In genomic region chr4:53023189-53023925, GRCm38 (mm10) we compare ENCODE assay signal across 27 mouse cellular contexts. TPM values are rescaled to one million over a fixed set of nuclear protein-coding genes. Genes with fewer than 3 reads are reported as not detected.
A peak's percentile ranks its signal among the peaks of the same experiment; 100 is the strongest.
DNase-seq lines count a peak whose midpoint lies in the region; ATAC-seq and TF ChIP-seq lines count a peak whose summit lies in the region.
"Had no signal": no experiment of that assay in that cellular context is flagged by ENCODE, and none has a peak within 500 bp of the region (broad histone marks: within the 10 kb centered on the region; RNA-seq: fewer than 3 reads in every experiment).

No protein-coding gene starts in this region.

- no peaks in the 10 kb centered on the region for H3K27me3 ChIP-seq in forebrain, embryonic 13.5 days
- no peaks in the 10 kb centered on the region for H3K27me3 ChIP-seq in forebrain, postnatal 0 days (ENCODE audit: insufficient read depth, low read length)
- H3K27me3 ChIP-seq in kidney, embryonic 15.5 days, result no peaks in the 10 kb centered on the region
- H3K27me3 ChIP-seq in kidney, embryonic 16.5 days (ENCODE audit: insufficient read depth, low read length), result no peaks in the 10 kb centered on the region
- H3K27me3 ChIP-seq in intestine, postnatal 0 days (replicated peaks; ENCODE audit: control insufficient read depth, insufficient read depth, low read length), result no peaks in the 10 kb centered on the region
- no peaks in the 10 kb centered on the region for H3K27me3 ChIP-seq in liver, embryonic 16.5 days (ENCODE audit: control insufficient read depth, insufficient read depth, low read depth, low read length)
- no peaks in the 10 kb centered on the region for H3K27me3 ChIP-seq in forebrain, embryonic 12.5 days
- H3K27me3 ChIP-seq: embryonic facial prominence, embryonic 15.5 days; lung, embryonic 15.5 days; midbrain, embryonic 15.5 days had no signal

- 0 out of 2 replicates have a peak, but pooled peaks cover 6% of the 10 kb centered on the region for H3K9me3 ChIP-seq in forebrain, embryonic 13.5 days (replicated peaks)
- H3K9me3 ChIP-seq in forebrain, postnatal 0 days (ENCODE audit: low read length), result peaks cover 5% of the 10 kb centered on the region; the same call in 1 of the 2 replicates
- no peaks in the 10 kb centered on the region for H3K9me3 ChIP-seq in kidney, embryonic 15.5 days (replicated peaks)
- H3K9me3 ChIP-seq in kidney, embryonic 16.5 days (ENCODE audit: low read length), result no peaks in the 10 kb centered on the region
- no peaks in the 10 kb centered on the region for H3K9me3 ChIP-seq in intestine, postnatal 0 days (ENCODE audit: control insufficient read depth)
- H3K9me3 ChIP-seq in liver, embryonic 16.5 days (replicated peaks; ENCODE audit: control insufficient read depth, low read length), result no peaks in the 10 kb centered on the region
- H3K9me3 ChIP-seq in forebrain, embryonic 12.5 days, result no peaks in the 10 kb centered on the region
- H3K9me3 ChIP-seq: embryonic facial prominence, embryonic 15.5 days; lung, embryonic 15.5 days; midbrain, embryonic 15.5 days had no signal

- DNase-seq in forebrain, postnatal 0 days, result no peak
- DNase-seq in lung, adult 18-20 months, result no peak
- DNase-seq: cerebellum, adult 9-11 months; embryo, embryonic 11 days; layer of hippocampus, postnatal 36 days; thymus, postnatal 14 days had no signal

- TF ChIP-seq CTCF in forebrain, postnatal 0 days (IDR thresholded peaks at IDR 0.05; ENCODE audit: low read depth), result no peak
- no peak for TF ChIP-seq CTCF in intestine, postnatal 0 days (IDR thresholded peaks at IDR 0.05; ENCODE audit: low read depth)

- H3K4me2 ChIP-seq in forebrain, embryonic 13.5 days, result no peak overlapping the region
- no peak overlapping the region for H3K4me2 ChIP-seq in forebrain, postnatal 0 days (ENCODE audit: low read depth)
- H3K4me2 ChIP-seq in kidney, embryonic 15.5 days, result no peak overlapping the region
- no peak overlapping the region for H3K4me2 ChIP-seq in kidney, embryonic 16.5 days (replicated peaks; ENCODE audit: low read depth, low read length)
- H3K4me2 ChIP-seq in intestine, postnatal 0 days (replicated peaks; ENCODE audit: low read depth), result peak overlapping the region; percentile 39
- peak overlapping the region; percentile 24; the same call in 1 of the 2 replicates for H3K4me2 ChIP-seq in liver, embryonic 16.5 days (ENCODE audit: low read depth, low read length)
- no peak overlapping the region for H3K4me2 ChIP-seq in forebrain, embryonic 12.5 days
- H3K4me2 ChIP-seq: embryonic facial prominence, embryonic 15.5 days; lung, embryonic 15.5 days; midbrain, embryonic 15.5 days had no signal

- H3K36me3 ChIP-seq in forebrain, embryonic 13.5 days (ENCODE audit: poor library complexity, severe bottlenecking), result peaks cover 47% of the 10 kb centered on the region
- H3K36me3 ChIP-seq in forebrain, postnatal 0 days (ENCODE audit: insufficient read depth), result peaks cover 28% of the 10 kb centered on the region
- peaks cover 42% of the 10 kb centered on the region for H3K36me3 ChIP-seq in kidney, embryonic 15.5 days
- peaks cover 33% of the 10 kb centered on the region for H3K36me3 ChIP-seq in kidney, embryonic 16.5 days (ENCODE audit: insufficient read depth, low read length)
- H3K36me3 ChIP-seq in intestine, postnatal 0 days (ENCODE audit: control insufficient read depth, insufficient read depth), result peaks cover 34% of the 10 kb centered on the region
- peaks cover 3% of the 10 kb centered on the region; the same call in 1 of the 2 replicates for H3K36me3 ChIP-seq in liver, embryonic 16.5 days (ENCODE audit: control insufficient read depth, insufficient read depth)
- H3K36me3 ChIP-seq in forebrain, embryonic 12.5 days (replicated peaks), result peaks cover 38% of the 10 kb centered on the region

- no peak overlapping the region for H3K4me3 ChIP-seq in forebrain, embryonic 13.5 days
- H3K4me3 ChIP-seq in forebrain, postnatal 0 days (ENCODE audit: low read depth, low read length), result no peak overlapping the region
- no peak overlapping the region for H3K4me3 ChIP-seq in kidney, embryonic 15.5 days (replicated peaks)
- H3K4me3 ChIP-seq in kidney, embryonic 16.5 days (ENCODE audit: low read length), result no peak overlapping the region
- H3K4me3 ChIP-seq in intestine, postnatal 0 days (ENCODE audit: low read depth, low read length), result no peak overlapping the region
- no peak overlapping the region for H3K4me3 ChIP-seq in liver, embryonic 16.5 days (ENCODE audit: low read depth, low read length)
- no peak overlapping the region for H3K4me3 ChIP-seq in forebrain, embryonic 12.5 days (replicated peaks)
- H3K4me3 ChIP-seq: embryonic facial prominence, embryonic 15.5 days; lung, embryonic 15.5 days; midbrain, embryonic 15.5 days had no signal

- ATAC-seq in forebrain, embryonic 13.5 days, result no peak
- no peak for ATAC-seq in forebrain, postnatal 0 days
- 0 out of 2 replicates have a peak, but pooled peaks have one; percentile 49 for ATAC-seq in kidney, embryonic 15.5 days (replicated peaks; ENCODE audit: low FRiP score)
- ATAC-seq in kidney, embryonic 16.5 days (ENCODE audit: low FRiP score, low TSS enrichment), result no peak
- peak; percentile 92 for ATAC-seq in intestine, postnatal 0 days
- peak; percentile 88 for ATAC-seq in liver, embryonic 16.5 days (ENCODE audit: low read depth)
- no peak for ATAC-seq in forebrain, embryonic 12.5 days (ENCODE audit: low FRiP score)
- ATAC-seq: CD4-positive, CD25-positive, alpha-beta regulatory T cell, adult 4 months; midbrain, embryonic 15.5 days had no signal

- H3K4me1 ChIP-seq in forebrain, embryonic 13.5 days, result no peaks in the 10 kb centered on the region
- H3K4me1 ChIP-seq in forebrain, postnatal 0 days (ENCODE audit: insufficient read depth), result no peaks in the 10 kb centered on the region
- H3K4me1 ChIP-seq in kidney, embryonic 15.5 days, result no peaks in the 10 kb centered on the region
- no peaks in the 10 kb centered on the region for H3K4me1 ChIP-seq in kidney, embryonic 16.5 days (ENCODE audit: insufficient read depth, low read length)
- H3K4me1 ChIP-seq in intestine, postnatal 0 days (replicated peaks; ENCODE audit: control insufficient read depth, insufficient read depth, low read length), result no peaks in the 10 kb centered on the region
- no peaks in the 10 kb centered on the region for H3K4me1 ChIP-seq in liver, embryonic 16.5 days (ENCODE audit: control insufficient read depth, low read depth, low read length)
- no peaks in the 10 kb centered on the region for H3K4me1 ChIP-seq in forebrain, embryonic 12.5 days
- H3K4me1 ChIP-seq: embryonic facial prominence, embryonic 15.5 days; lung, embryonic 15.5 days; midbrain, embryonic 15.5 days had no signal

- WGBS in forebrain, embryonic 13.5 days, result 96% methylated on average over 14 of the region's 14 CpGs
- whole genome bisulfite sequencing in forebrain, postnatal 0 days, result 93% methylated on average over 14 of the region's 14 CpGs
- WGBS in kidney, embryonic 15.5 days, result 89% methylated on average over 14 of the region's 14 CpGs
- 86% methylated on average over 14 of the region's 14 CpGs for WGBS in kidney, embryonic 16.5 days
- 52% methylated on average over 14 of the region's 14 CpGs for WGBS in intestine, postnatal 0 days
- WGBS in liver, embryonic 16.5 days (ENCODE audit: insufficient replicate concordance), result 75% methylated on average over 14 of the region's 14 CpGs
- WGBS in forebrain, embryonic 12.5 days, result 95% methylated on average over 14 of the region's 14 CpGs

- H3K27ac ChIP-seq in forebrain, embryonic 13.5 days, result no peak overlapping the region
- no peak overlapping the region for H3K27ac ChIP-seq in forebrain, postnatal 0 days (ENCODE audit: low read depth, low read length)
- H3K27ac ChIP-seq in kidney, embryonic 15.5 days, result no peak overlapping the region
- no peak overlapping the region for H3K27ac ChIP-seq in kidney, embryonic 16.5 days (ENCODE audit: low read length)
- peak overlapping the region; percentile 73 for H3K27ac ChIP-seq in intestine, postnatal 0 days (ENCODE audit: low read depth, low read length)
- peak overlapping the region; percentile 58 for H3K27ac ChIP-seq in liver, embryonic 16.5 days (ENCODE audit: low read length)
- no peak overlapping the region for H3K27ac ChIP-seq in forebrain, embryonic 12.5 days
- H3K27ac ChIP-seq: embryonic facial prominence, embryonic 15.5 days; kidney, postnatal 0 days; lung, embryonic 15.5 days; macrophage; midbrain, embryonic 15.5 days had no signal

- H3K9ac ChIP-seq in forebrain, embryonic 13.5 days, result 0 out of 2 replicates have a peak overlapping the region, but pooled peaks have one; percentile 12
- H3K9ac ChIP-seq in forebrain, postnatal 0 days, result no peak overlapping the region
- no peak overlapping the region for H3K9ac ChIP-seq in kidney, embryonic 15.5 days
- H3K9ac ChIP-seq in kidney, embryonic 16.5 days (replicated peaks; ENCODE audit: low read length), result no peak overlapping the region
- H3K9ac ChIP-seq in intestine, postnatal 0 days (ENCODE audit: low read depth, low read length), result no peak overlapping the region
- no peak overlapping the region for H3K9ac ChIP-seq in liver, embryonic 16.5 days (ENCODE audit: low read depth, low read length)
- H3K9ac ChIP-seq in forebrain, embryonic 12.5 days, result no peak overlapping the region
- H3K9ac ChIP-seq: embryonic facial prominence, embryonic 15.5 days; lung, embryonic 15.5 days; midbrain, embryonic 15.5 days had no signal

RNA-seq across cellular contexts. Expression of gene Nipsnap3b, which starts 11.7 kb away (rescaled TPM):
- 131 and 134 TPM in 2 replicates for polyA plus RNA-seq in forebrain, embryonic 13.5 days (2015; fragmentation: Nextera tagmentation; extraction: Ambion mirVana)
- total RNA-seq in forebrain, postnatal 0 days (2014; rRNA removed), result 126 and 141 TPM in 2 replicates
- 170 and 182 TPM in 2 replicates for polyA plus RNA-seq in forebrain, postnatal 0 days (2015; fragmentation: Nextera tagmentation; extraction: Ambion mirVana)
- polyA plus RNA-seq in kidney, embryonic 15.5 days (2015; fragmentation: Nextera tagmentation; extraction: Ambion mirVana), result 79.5 and 81.5 TPM in 2 replicates
- 78.3 and 80.2 TPM in 2 replicates for polyA plus RNA-seq in kidney, embryonic 16.5 days (2015; fragmentation: Nextera tagmentation; extraction: Ambion mirVana)
- 192 and 196 TPM in 2 replicates for polyA plus RNA-seq in intestine, postnatal 0 days (2015; fragmentation: Nextera tagmentation; extraction: Ambion mirVana)
- polyA plus RNA-seq in liver, embryonic 16.5 days (2015; fragmentation: Nextera tagmentation; extraction: Ambion mirVana), result 27.9 and 34.0 TPM in 2 replicates
- 95.1 and 105 TPM in 2 replicates for polyA plus RNA-seq in forebrain, embryonic 12.5 days (2016; fragmentation: Nextera tagmentation; extraction: Ambion mirVana)

RNA-seq across cellular contexts. Expression of gene Nipsnap3a, which starts 34.3 kb away (rescaled TPM):
- polyA plus RNA-seq in forebrain, embryonic 13.5 days (2015; fragmentation: Nextera tagmentation; extraction: Ambion mirVana), result not detected in 2 replicates
- not detected in 2 replicates for total RNA-seq in forebrain, postnatal 0 days (2014; rRNA removed)
- not detected in 2 replicates for polyA plus RNA-seq in forebrain, postnatal 0 days (2015; fragmentation: Nextera tagmentation; extraction: Ambion mirVana)
- not detected in 2 replicates for polyA plus RNA-seq in kidney, embryonic 15.5 days (2015; fragmentation: Nextera tagmentation; extraction: Ambion mirVana)
- polyA plus RNA-seq in kidney, embryonic 16.5 days (2015; fragmentation: Nextera tagmentation; extraction: Ambion mirVana), result 0.37 TPM in 1 of 2 replicates, not detected in the other
- not detected in 2 replicates for polyA plus RNA-seq in intestine, postnatal 0 days (2015; fragmentation: Nextera tagmentation; extraction: Ambion mirVana)
- polyA plus RNA-seq in liver, embryonic 16.5 days (2015; fragmentation: Nextera tagmentation; extraction: Ambion mirVana), result not detected in 2 replicates
- polyA plus RNA-seq in forebrain, embryonic 12.5 days (2016; fragmentation: Nextera tagmentation; extraction: Ambion mirVana), result not detected in 2 replicates
- total RNA-seq: G1E; gastrocnemius, adult 8-10 months; heart, adult 8-10 months; hematopoietic stem cell, adult 5-6 weeks; layer of hippocampus, adult 18-20 months; layer of hippocampus, postnatal 36 days; left cerebral cortex, postnatal 36 days had no signal
- polyA plus RNA-seq: embryonic facial prominence, embryonic 15.5 days; forebrain, embryonic 11.5 days; G1E; lung, embryonic 15.5 days; macrophage; midbrain, embryonic 15.5 days; spleen, adult 2 months; stomach, embryonic 16.5 days had no signal

RNA-seq across cellular contexts. Expression of gene Olfr270, which starts 59.0 kb away (rescaled TPM):
- polyA plus RNA-seq in forebrain, embryonic 13.5 days (2015; fragmentation: Nextera tagmentation; extraction: Ambion mirVana), result not detected in 2 replicates
- total RNA-seq in forebrain, postnatal 0 days (2014; rRNA removed), result not detected in 2 replicates
- polyA plus RNA-seq in forebrain, postnatal 0 days (2015; fragmentation: Nextera tagmentation; extraction: Ambion mirVana), result not detected in 2 replicates
- polyA plus RNA-seq in kidney, embryonic 15.5 days (2015; fragmentation: Nextera tagmentation; extraction: Ambion mirVana), result not detected in 2 replicates
- polyA plus RNA-seq in kidney, embryonic 16.5 days (2015; fragmentation: Nextera tagmentation; extraction: Ambion mirVana), result not detected in 2 replicates
- not detected in 2 replicates for polyA plus RNA-seq in intestine, postnatal 0 days (2015; fragmentation: Nextera tagmentation; extraction: Ambion mirVana)
- polyA plus RNA-seq in liver, embryonic 16.5 days (2015; fragmentation: Nextera tagmentation; extraction: Ambion mirVana), result not detected in 2 replicates
- polyA plus RNA-seq in forebrain, embryonic 12.5 days (2016; fragmentation: Nextera tagmentation; extraction: Ambion mirVana), result not detected in 2 replicates
- total RNA-seq: gastrocnemius, adult 8-10 months; heart, adult 8-10 months; hematopoietic stem cell, adult 5-6 weeks; layer of hippocampus, adult 18-20 months; layer of hippocampus, postnatal 36 days; left cerebral cortex, postnatal 36 days had no signal
- polyA plus RNA-seq: CD4-positive, CD25-positive, alpha-beta regulatory T cell, adult 4 months; embryonic facial prominence, embryonic 15.5 days; forebrain, embryonic 11.5 days; G1E; kidney, postnatal 0 days; lung, embryonic 15.5 days; macrophage; midbrain, embryonic 15.5 days; spleen, adult 2 months; stomach, embryonic 16.5 days had no signal

Comparison
In these comparisons a context has a peak if more than half of its experiments do, and no peak if none do; other contexts are left out.
1. ATAC-seq: peak in kidney, embryonic 15.5 days (single experiment), intestine, postnatal 0 days (single experiment) and liver, embryonic 16.5 days (single experiment); none in forebrain, embryonic 13.5 days (single experiment), forebrain, postnatal 0 days (single experiment), kidney, embryonic 16.5 days (single experiment) and forebrain, embryonic 12.5 days (single experiment).
2. H3K27ac ChIP-seq: peak in intestine, postnatal 0 days (single experiment) and liver, embryonic 16.5 days (single experiment); none in forebrain, embryonic 13.5 days (single experiment), forebrain, postnatal 0 days (single experiment), kidney, embryonic 15.5 days (single experiment), kidney, embryonic 16.5 days (single experiment) and forebrain, embryonic 12.5 days (single experiment).
3. H3K4me2 ChIP-seq: peak in intestine, postnatal 0 days (single experiment) and liver, embryonic 16.5 days (single experiment); none in forebrain, embryonic 13.5 days (single experiment), forebrain, postnatal 0 days (single experiment), kidney, embryonic 15.5 days (single experiment), kidney, embryonic 16.5 days (single experiment) and forebrain, embryonic 12.5 days (single experiment).